Comparison of ENCODE assay signal across 13 mouse cellular contexts in genomic region chr9:46702053-46702900, GRCm38 (mm10).
DNase-seq lines count a peak whose midpoint lies in the region; ATAC-seq and TF ChIP-seq lines count a peak whose summit lies in the region.
"Had no signal": no experiment of that assay in that cellular context is flagged by ENCODE, and none has a peak within 500 bp of the region (broad histone marks: within the 10 kb centered on the region; RNA-seq: fewer than 3 reads in every experiment).

No protein-coding gene starts in this region.

- H3K27ac ChIP-seq in forebrain, embryonic 15.5 days (replicated peaks), result peak overlapping the region; percentile 63
- H3K27ac ChIP-seq in midbrain, embryonic 12.5 days (replicated peaks), result peak overlapping the region; percentile 67
- no peak overlapping the region for H3K27ac ChIP-seq in thymus, adult 2 months (ENCODE audit: control insufficient read depth, insufficient read depth, low read length)
- no peak overlapping the region for H3K27ac ChIP-seq in gastrocnemius, adult 2 months
- H3K27ac ChIP-seq: liver, embryonic 14.5 days had no signal

- peaks cover 25% of the 10 kb centered on the region for H3K4me1 ChIP-seq in forebrain, embryonic 15.5 days
- H3K4me1 ChIP-seq in midbrain, embryonic 12.5 days, result peaks cover 31% of the 10 kb centered on the region
- no peaks in the 10 kb centered on the region for H3K4me1 ChIP-seq in thymus, adult 2 months (replicated peaks; ENCODE audit: control insufficient read depth, insufficient read depth, low read length)
- H3K4me1 ChIP-seq: megakaryocyte, embryonic 14.5 days had no signal

- H3K27me3 ChIP-seq in forebrain, embryonic 15.5 days, result no peaks in the 10 kb centered on the region
- H3K27me3 ChIP-seq in midbrain, embryonic 12.5 days, result peaks cover 5% of the 10 kb centered on the region; the same call in 1 of the 2 replicates
- H3K27me3 ChIP-seq in thymus, adult 2 months (ENCODE audit: control insufficient read depth, insufficient read depth, low read length), result no peaks in the 10 kb centered on the region
- H3K27me3 ChIP-seq: megakaryocyte, embryonic 14.5 days had no signal

- no peaks in the 10 kb centered on the region for H3K36me3 ChIP-seq in forebrain, embryonic 15.5 days
- H3K36me3 ChIP-seq in midbrain, embryonic 12.5 days, result no peaks in the 10 kb centered on the region
- H3K36me3 ChIP-seq in thymus, adult 2 months (ENCODE audit: control insufficient read depth, insufficient read depth, low read length), result no peaks in the 10 kb centered on the region

- no peak overlapping the region for H3K9ac ChIP-seq in forebrain, embryonic 15.5 days (replicated peaks)
- no peak overlapping the region for H3K9ac ChIP-seq in midbrain, embryonic 12.5 days (replicated peaks)
- H3K9ac ChIP-seq: liver, embryonic 14.5 days had no signal

- H3K4me3 ChIP-seq in forebrain, embryonic 15.5 days, result no peak overlapping the region
- H3K4me3 ChIP-seq in midbrain, embryonic 12.5 days, result no peak overlapping the region
- H3K4me3 ChIP-seq in thymus, adult 2 months (ENCODE audit: control insufficient read depth, insufficient read depth, low read length), result no peak overlapping the region
- H3K4me3 ChIP-seq in gastrocnemius, adult 2 months, result no peak overlapping the region
- H3K4me3 ChIP-seq: megakaryocyte, embryonic 14.5 days had no signal

- H3K4me2 ChIP-seq in forebrain, embryonic 15.5 days (replicated peaks), result peak overlapping the region; percentile 28
- peak overlapping the region; percentile 36 for H3K4me2 ChIP-seq in midbrain, embryonic 12.5 days (replicated peaks)

- no peak for TF ChIP-seq POLR2A in thymus, adult 2 months (IDR thresholded peaks at IDR 0.05; ENCODE audit: control insufficient read depth, extremely low read depth, insufficient read depth, low read length, poor library complexity)

- 8% methylated on average over 16 of the region's 16 CpGs for WGBS in forebrain, embryonic 15.5 days
- WGBS in midbrain, embryonic 12.5 days, result 10% methylated on average over 16 of the region's 16 CpGs
- WGBS in thymus, adult 2 months, result 43% methylated on average over 16 of the region's 16 CpGs

- peak; percentile 8 for DNase-seq in right cerebral cortex, postnatal 4 days
- DNase-seq in right cerebral cortex, adult 18-20 months, result no peak
- DNase-seq in thymus, adult 2 months, result no peak
- no peak for DNase-seq in spleen, postnatal 36 days (ENCODE audit: low spot score in 2 of 2)
- DNase-seq in gastrocnemius, adult 2 months, result no peak
- DNase-seq: adrenal gland, postnatal 14 days; cerebellum, adult 8-10 months; heart, postnatal 10 days; kidney, postnatal 10 days had no signal

- TF ChIP-seq CTCF in thymus, adult 2 months (IDR thresholded peaks at IDR 0.05; ENCODE audit: borderline replicate concordance, control insufficient read depth, extremely low read depth, insufficient read depth, low read length, poor library complexity), result no peak
- TF ChIP-seq CTCF in gastrocnemius, adult 2 months (IDR thresholded peaks at IDR 0.05), result no peak

- peak; percentile 46 for ATAC-seq in forebrain, embryonic 15.5 days (replicated peaks)
- ATAC-seq in midbrain, embryonic 12.5 days (ENCODE audit: low FRiP score, low read depth), result peak; percentile 66

- no peaks in the 10 kb centered on the region for H3K9me3 ChIP-seq in forebrain, embryonic 15.5 days
- H3K9me3 ChIP-seq in midbrain, embryonic 12.5 days, result no peaks in the 10 kb centered on the region

- intact Hi-C loops in gastrocnemius, adult 2 months (cut with DNase I), result no loop called here

Comparison
In these comparisons a context has a peak if more than half of its experiments do, and no peak if none do; other contexts are left out.
1. H3K27ac ChIP-seq: peak in forebrain, embryonic 15.5 days (single experiment) and midbrain, embryonic 12.5 days (single experiment); none in thymus, adult 2 months (single experiment) and gastrocnemius, adult 2 months (single experiment).